Mouse (Mus musculus) stomach, postnatal 0 days (tissue): ENCODE measurements around the gene Fxyd3. TPM values are rescaled to one million over a fixed set of nuclear protein-coding genes. Genes with fewer than 3 reads are reported as not detected.

Experiments
- ATAC-seq: fragments of 200-750 bp; cut with Nextera tagmentation; 2 replicates; pipeline ENCODE4 v1.8.0; 2017; ENCODE audit not compliant: low FRiP score, low TSS enrichment
- DNase-seq: peaks from one replicate; pipeline ENCODE4 v3.0.0-alpha.2; 2016; ENCODE audit warnings: low spot score
- H3K27ac ChIP-seq: fragments of 300-500 bp; sonication (generic); replicated peaks from 2 replicates; pipeline ENCODE4 v1.5.1; 2014; ENCODE audit warnings: mild to moderate bottlenecking, control low read depth
- H3K27me3 ChIP-seq: fragments of 300-500 bp; sonication (generic); 2 replicates; pipeline ENCODE4 v1.6.1; 2014; ENCODE audit warnings: low read length; ENCODE audit not compliant: control insufficient read depth, insufficient read depth
- H3K36me3 ChIP-seq: fragments of 300-500 bp; sonication (generic); 2 replicates; pipeline ENCODE4 v1.6.1; 2014; ENCODE audit warnings: low read length, mixed read lengths; ENCODE audit not compliant: control insufficient read depth, insufficient read depth
- H3K4me1 ChIP-seq: fragments of 300-500 bp; sonication (generic); replicated peaks from 2 replicates; pipeline ENCODE4 v1.6.1; 2014; ENCODE audit warnings: antibody characterized with exemption; ENCODE audit not compliant: control insufficient read depth, insufficient read depth
- H3K4me2 ChIP-seq: fragments of 300-500 bp; sonication (generic); replicated peaks from 2 replicates; pipeline ENCODE4 v1.6.1; 2014; ENCODE audit warnings: low read depth, mild to moderate bottlenecking, control low read depth, moderate library complexity
- H3K4me3 ChIP-seq: fragments of 300-500 bp; sonication (generic); 2 replicates; pipeline ENCODE4 v1.5.1; 2014; ENCODE audit warnings: low read depth, low read length, control low read depth
- H3K9ac ChIP-seq: fragments of 300-500 bp; sonication (generic); 2 replicates; pipeline ENCODE4 v1.6.1; 2014; ENCODE audit warnings: mild to moderate bottlenecking, low read length, control low read depth, mixed read lengths
- H3K9me3 ChIP-seq: fragments of 300-500 bp; sonication (generic); 2 replicates; pipeline ENCODE4 v1.6.1; 2016; ENCODE audit warnings: low read length; ENCODE audit not compliant: control insufficient read depth
- CTCF ChIP-seq: IDR thresholded peaks from 2 replicates; pipeline ENCODE4 v1.5.1; 2016; ENCODE audit warnings: antibody characterized with exemption, low read depth, mild to moderate bottlenecking, moderate library complexity
- EP300 ChIP-seq: optimal IDR thresholded peaks from 2 replicates; pipeline ENCODE3; 2016; ENCODE audit warnings: antibody characterized with exemption
- WGBS: fragments of 180-500 bp; shearing (Covaris S2); extraction: QIAGEN DNeasy Blood & Tissue Kit; methylation state at CpG from one replicate; pipeline ENCODE4 v1.1.7; 2014; 5-methylcytosine and 5-hydroxymethylcytosine counted together
- polyA plus RNA-seq: library from polyadenylated mRNA; unstranded; fragments of >200 nt; fragmentation: Nextera tagmentation; extraction: Ambion mirVana; gene quantifications from 2 replicates; pipeline ENCODE4 v1.2.1, GENCODE M21; 2015

Fxyd3 gene
- polyA plus RNA-seq, 1 experiment from 2014 or later, result 1,122 TPM

- H3K4me2 ChIP-seq, result no peak overlapping the region
- H3K36me3 ChIP-seq, result no peaks in the 10 kb centered on the region
- no peaks in the 10 kb centered on the region for H3K9me3 ChIP-seq
- DNase-seq (no peak), ATAC-seq (no peak)
- no peak overlapping the region for H3K4me3 ChIP-seq
- no peaks in the 10 kb centered on the region for H3K4me1 ChIP-seq
- 87% methylated on average over 7 of the region's 7 CpGs for WGBS
- TF ChIP-seq EP300 (no peak), CTCF (no peak)
- H3K9ac ChIP-seq, result no peak overlapping the region
- H3K27ac ChIP-seq, result no peak overlapping the region
- H3K27me3 ChIP-seq, result no peaks in the 10 kb centered on the region
These were observed 15.9 kb downstream of the Fxyd3 start for GRCm38 (mm10) chr7:31060621-31061010.

GRCm38 (mm10) chr7:31059919-31060620 lies 16.4 kb downstream of the Fxyd3 start:
- no peak for DNase-seq
- Histone ChIP-seq H3K4me3 (no peak overlapping the region), H3K4me2 (no peak overlapping the region), H3K9me3 (no peaks in the 10 kb centered on the region), H3K9ac (no peak overlapping the region), H3K27me3 (no peaks in the 10 kb centered on the region), H3K4me1 (no peaks in the 10 kb centered on the region), H3K27ac (0 out of 2 replicates have a peak overlapping the region, but pooled peaks have one; percentile 4), H3K36me3 (no peaks in the 10 kb centered on the region)
- 74% methylated on average over 11 of the region's 11 CpGs for WGBS
- TF ChIP-seq CTCF, result no peak
- no peak for TF ChIP-seq EP300
- no peak for ATAC-seq

GRCm38 (mm10) chr7:31059108-31059507 lies 17.4 kb downstream of the Fxyd3 start, which contains the start of gene Lgi4:
TSS of gene Lgi4 (plus strand) at chr7:31059342.
- H3K4me3 ChIP-seq, result no peak within 1 kb of the TSS
- H3K9me3 ChIP-seq, result no peaks in the 10 kb centered on the region
- H3K27ac ChIP-seq, result 0 out of 2 replicates have a peak within 1 kb of the TSS, but pooled peaks have one; percentile 4
- H3K4me2 ChIP-seq, result no peak within 1 kb of the TSS
- H3K9ac ChIP-seq, result no peak within 1 kb of the TSS
- TF ChIP-seq EP300 (no peak), CTCF (peak; percentile 98)
- peak; percentile 89 for DNase-seq
- H3K27me3 ChIP-seq, result no peaks in the 10 kb centered on the region
- H3K36me3 ChIP-seq, result no peaks in the 10 kb centered on the region
- 2% methylated on average over 2 of the region's 2 CpGs for WGBS
- no peaks in the 10 kb centered on the region for H3K4me1 ChIP-seq
- peak; percentile 77 for ATAC-seq

DNA sequence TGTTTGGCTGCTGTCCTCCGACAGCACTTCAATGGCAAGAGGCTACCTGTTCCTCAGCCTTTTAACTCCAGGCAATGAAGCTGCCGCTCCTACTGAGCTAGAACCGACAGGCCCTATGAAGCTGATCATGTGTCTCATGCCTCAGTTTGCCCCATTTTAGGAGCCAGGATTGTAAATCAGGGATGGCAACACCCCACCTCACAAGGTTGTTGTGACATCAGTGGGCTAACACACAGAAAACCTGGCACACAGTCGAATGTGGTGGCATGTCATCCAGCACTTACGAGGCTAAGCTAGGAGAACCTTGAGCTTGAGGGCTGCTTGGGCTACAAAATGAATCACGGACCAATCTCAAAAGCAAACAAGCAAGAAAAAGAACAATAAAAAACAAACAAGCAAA lies 18.3 kb downstream of the Fxyd3 start:
- no peak for ATAC-seq
- no peak overlapping the region for H3K4me3 ChIP-seq
- H3K9me3 ChIP-seq, result no peaks in the 10 kb centered on the region
- WGBS, result 85% methylated on average over 6 of the region's 6 CpGs
- TF ChIP-seq CTCF (no peak), EP300 (no peak)
- H3K27ac ChIP-seq, result no peak overlapping the region
- no peak overlapping the region for H3K9ac ChIP-seq
- H3K4me1 ChIP-seq, result no peaks in the 10 kb centered on the region
- H3K36me3 ChIP-seq, result no peaks in the 10 kb centered on the region
- H3K4me2 ChIP-seq, result no peak overlapping the region
- DNase-seq, result no peak
- no peaks in the 10 kb centered on the region for H3K27me3 ChIP-seq

DNA sequence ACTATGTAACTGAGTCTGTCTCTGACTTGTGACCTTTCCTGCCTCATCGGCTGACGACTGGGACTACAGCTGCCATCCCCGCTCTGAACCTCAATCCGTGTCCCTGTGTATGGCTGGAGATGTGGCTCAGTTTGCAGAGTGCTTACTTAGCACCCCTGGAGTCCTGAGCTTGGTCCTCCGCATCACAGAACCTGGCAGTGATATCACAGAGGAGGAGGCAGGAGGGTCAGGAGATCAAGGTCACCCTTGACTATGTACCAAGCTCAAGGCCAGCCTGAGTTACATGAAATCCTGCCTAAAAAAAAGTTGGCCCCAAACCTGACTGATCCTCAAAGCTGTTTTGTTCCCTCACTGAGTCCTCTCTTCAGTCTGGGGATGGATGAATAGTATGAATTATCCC lies 18.8 kb downstream of the Fxyd3 start:
- H3K4me2 ChIP-seq, result no peak overlapping the region
- no peak for ATAC-seq
- no peaks in the 10 kb centered on the region for H3K27me3 ChIP-seq
- WGBS, result 67% methylated on average over 5 of the region's 5 CpGs
- TF ChIP-seq EP300 (no peak), CTCF (no peak)
- no peak overlapping the region for H3K4me3 ChIP-seq
- H3K4me1 ChIP-seq, result no peaks in the 10 kb centered on the region; the same call in 1 of the 2 replicates
- H3K27ac ChIP-seq, result no peak overlapping the region
- no peak for DNase-seq
- H3K9me3 ChIP-seq, result no peaks in the 10 kb centered on the region
- no peaks in the 10 kb centered on the region for H3K36me3 ChIP-seq
- H3K9ac ChIP-seq, result no peak overlapping the region

DNA sequence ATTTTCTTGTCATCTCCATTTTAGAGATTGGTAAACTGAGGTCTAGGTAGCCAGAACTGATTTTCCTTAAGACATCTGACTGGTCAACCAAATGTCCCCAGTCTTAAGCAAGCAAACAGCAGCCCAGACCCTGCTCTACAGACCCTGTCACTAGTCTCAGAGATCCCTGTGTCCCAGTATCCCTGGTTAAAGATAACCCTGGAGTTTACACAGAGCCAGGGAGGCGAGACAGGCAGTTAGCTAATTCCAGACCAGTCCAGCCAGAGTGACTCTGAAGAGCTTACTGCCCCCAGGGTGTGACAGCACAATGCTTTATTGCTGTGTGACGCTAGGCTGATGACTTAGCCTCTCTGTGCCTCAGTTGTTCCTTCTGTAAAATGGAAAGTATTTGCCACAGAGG lies 19.4 kb downstream of the Fxyd3 start, which contains the start of gene Fxyd1:
TSS of gene Fxyd1 (minus strand) at position 129 of the 400 bp plus-strand sequence.
- Histone ChIP-seq H3K9me3 (no peaks in the 10 kb centered on the region), H3K27ac (no peak within 1 kb of the TSS), H3K36me3 (no peaks in the 10 kb centered on the region), H3K4me2 (no peak within 1 kb of the TSS), H3K9ac (no peak within 1 kb of the TSS), H3K4me3 (no peak within 1 kb of the TSS), H3K4me1 (no peaks in the 10 kb centered on the region; the same call in 1 of the 2 replicates), H3K27me3 (no peaks in the 10 kb centered on the region)
- 82% methylated on average over 2 of the region's 2 CpGs for WGBS
- TF ChIP-seq CTCF, result no peak
- no peak for TF ChIP-seq EP300
- ATAC-seq (no peak), DNase-seq (no peak)
